Mouse (Mus musculus) megakaryocyte, embryonic 14.5 days (primary cell): ENCODE measurements around the gene Krtap1-3.

Experiments used
- FLI1 ChIP-seq: IDR thresholded peaks from 2 replicates; pipeline ENCODE4 v1.6.1; 2012; ENCODE audit warnings: low read length, inconsistent platforms, mixed read lengths
- GATA1 ChIP-seq: IDR thresholded peaks from 3 replicates; pipeline ENCODE4 v1.6.1; 2012; ENCODE audit warnings: mixed read lengths, low read length, inconsistent platforms, borderline replicate concordance

DNA sequence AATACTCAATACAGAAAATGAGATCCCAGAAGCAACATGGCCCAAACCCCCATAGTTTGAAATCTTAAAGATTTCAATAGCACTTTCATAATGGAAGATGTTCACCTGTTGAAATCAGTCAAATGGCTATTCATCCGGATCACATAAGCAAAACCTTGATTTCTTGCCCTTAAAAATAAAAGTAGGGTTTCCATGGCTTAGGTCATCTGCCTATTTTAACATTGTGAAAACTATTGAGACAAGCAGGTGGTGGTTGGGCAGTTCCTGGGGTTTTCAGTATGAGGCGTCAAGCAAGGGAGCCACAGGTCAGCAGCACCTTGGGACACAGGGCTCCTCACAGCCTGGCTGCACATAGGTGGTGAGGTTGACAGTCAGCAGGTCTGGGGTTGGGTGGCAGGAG, 34.9 kb downstream of the Krtap1-3 start:
- no peak for TF ChIP-seq GATA1
- TF ChIP-seq FLI1, result no peak
